Mouse (Mus musculus) heart, embryonic 13.5 days (tissue): ENCODE measurements at regions not wholly inside any gene's neighbourhood (a gene's known extent, or its start where the extent isn't known, plus 50 kb on each side); places are given as distances from the start of the nearest gene placed in this dataset.

Experiments
- ATAC-seq: fragments of 200-750 bp; cut with Nextera tagmentation; 2 replicates; pipeline ENCODE4 v1.8.0; 2017; ENCODE audit warnings: moderate TSS enrichment; ENCODE audit not compliant: insufficient number of reproducible peaks, low FRiP score, low TSS enrichment; ENCODE audit errors: extremely low read depth
- H3K27ac ChIP-seq: fragments of 300-500 bp; sonication (generic); replicated peaks from 2 replicates; pipeline ENCODE4 v1.5.1; 2015; ENCODE audit warnings: moderate library complexity, mild to moderate bottlenecking, inconsistent platforms
- H3K27me3 ChIP-seq: fragments of 300-500 bp; sonication (generic); replicated peaks from 2 replicates; pipeline ENCODE4 v1.6.1; 2015; ENCODE audit warnings: mild to moderate bottlenecking, inconsistent platforms
- H3K36me3 ChIP-seq: fragments of 300-500 bp; sonication (generic); 2 replicates; pipeline ENCODE4 v1.6.1; 2015; ENCODE audit warnings: mild to moderate bottlenecking, inconsistent platforms
- H3K4me1 ChIP-seq: fragments of 300-500 bp; sonication (generic); 2 replicates; pipeline ENCODE4 v1.6.1; 2015; ENCODE audit warnings: inconsistent platforms
- H3K4me2 ChIP-seq: fragments of 300-500 bp; sonication (generic); 2 replicates; pipeline ENCODE4 v1.6.1; 2015; ENCODE audit warnings: inconsistent platforms, mild to moderate bottlenecking, moderate library complexity
- H3K4me3 ChIP-seq: fragments of 300-500 bp; sonication (generic); 2 replicates; pipeline ENCODE4 v1.5.1; 2015; ENCODE audit warnings: moderate library complexity, mild to moderate bottlenecking, inconsistent platforms
- H3K9ac ChIP-seq: fragments of 300-500 bp; sonication (generic); 2 replicates; pipeline ENCODE4 v1.6.1; 2015; ENCODE audit warnings: inconsistent platforms, mild to moderate bottlenecking, moderate library complexity
- H3K9me3 ChIP-seq: fragments of 300-500 bp; sonication (generic); 2 replicates; pipeline ENCODE4 v1.6.1; 2016; ENCODE audit warnings: inconsistent platforms
- WGBS: fragments of 180-500 bp; shearing (Covaris S2); methylation state at CpG from one replicate; pipeline ENCODE4 v1.1.7; 2015; ENCODE audit warnings: mixed read lengths; 5-methylcytosine and 5-hydroxymethylcytosine counted together

GRCm38 (mm10) chr3:151001881-151002412 is 435.7 kb upstream of the Adgrl4 start:
- no peaks in the 10 kb centered on the region for H3K27me3 ChIP-seq
- H3K27ac ChIP-seq, result no peak overlapping the region
- WGBS, result 27% methylated on average over 6 of the region's 6 CpGs
- H3K4me2 ChIP-seq, result peak overlapping the region; percentile 31; the same call in 1 of the 2 replicates
- no peaks in the 10 kb centered on the region for H3K9me3 ChIP-seq
- ATAC-seq, result no peak
- H3K36me3 ChIP-seq, result no peaks in the 10 kb centered on the region
- no peak overlapping the region for H3K9ac ChIP-seq
- H3K4me1 ChIP-seq, result 0 out of 2 replicates have a peak, but pooled peaks cover 3% of the 10 kb centered on the region
- no peak overlapping the region for H3K4me3 ChIP-seq

GRCm38 (mm10) chr3:151003524-151003923 is 434.2 kb upstream of the Adgrl4 start:
- Histone ChIP-seq H3K9ac (no peak overlapping the region), H3K9me3 (no peaks in the 10 kb centered on the region), H3K36me3 (no peaks in the 10 kb centered on the region), H3K4me3 (no peak overlapping the region), H3K4me1 (0 out of 2 replicates have a peak, but pooled peaks cover 3% of the 10 kb centered on the region), H3K27me3 (no peaks in the 10 kb centered on the region), H3K27ac (no peak overlapping the region), H3K4me2 (peak overlapping the region; percentile 27; the same call in 1 of the 2 replicates)
- no peak for ATAC-seq
- WGBS, result 53% methylated on average over 3 of the region's 3 CpGs

- Histone ChIP-seq H3K4me3 (no peak overlapping the region), H3K9ac (no peak overlapping the region), H3K9me3 (no peaks in the 10 kb centered on the region), H3K4me1 (0 out of 2 replicates have a peak, but pooled peaks cover 3% of the 10 kb centered on the region), H3K36me3 (no peaks in the 10 kb centered on the region), H3K4me2 (no peak overlapping the region), H3K27ac (no peak overlapping the region), H3K27me3 (no peaks in the 10 kb centered on the region)
- no peak for ATAC-seq
- 73% methylated on average over 6 of the region's 6 CpGs for WGBS
Observed at GRCm38 (mm10) chr3:151003990-151004389, 433.7 kb upstream of the Adgrl4 start.

- Histone ChIP-seq H3K4me1 (no peaks in the 10 kb centered on the region), H3K4me2 (no peak overlapping the region), H3K9me3 (no peaks in the 10 kb centered on the region), H3K9ac (no peak overlapping the region), H3K4me3 (no peak overlapping the region), H3K27ac (no peak overlapping the region), H3K27me3 (no peaks in the 10 kb centered on the region), H3K36me3 (no peaks in the 10 kb centered on the region)
- WGBS, result 43% methylated on average over 3 of the region's 3 CpGs
- ATAC-seq, result no peak
Observed at GRCm38 (mm10) chr3:151020014-151020413, 417.7 kb upstream of the Adgrl4 start.

- H3K27ac ChIP-seq, result no peak overlapping the region
- no peak for ATAC-seq
- H3K9ac ChIP-seq, result no peak overlapping the region
- H3K4me1 ChIP-seq, result no peaks in the 10 kb centered on the region
- WGBS, result 64% methylated on average over 3 of the region's 3 CpGs
- H3K36me3 ChIP-seq, result no peaks in the 10 kb centered on the region
- H3K4me3 ChIP-seq, result no peak overlapping the region
- H3K4me2 ChIP-seq, result no peak overlapping the region
- H3K9me3 ChIP-seq, result no peaks in the 10 kb centered on the region
- no peaks in the 10 kb centered on the region for H3K27me3 ChIP-seq
Observed at GRCm38 (mm10) chr3:151057491-151057890, 380.2 kb upstream of the Adgrl4 start.

GRCm38 (mm10) chr3:151072322-151072721 is 365.4 kb upstream of the Adgrl4 start:
- Histone ChIP-seq H3K4me2 (no peak overlapping the region), H3K36me3 (no peaks in the 10 kb centered on the region), H3K4me1 (no peaks in the 10 kb centered on the region), H3K4me3 (no peak overlapping the region), H3K9ac (no peak overlapping the region), H3K27me3 (no peaks in the 10 kb centered on the region), H3K9me3 (no peaks in the 10 kb centered on the region), H3K27ac (no peak overlapping the region)
- no peak for ATAC-seq

GRCm38 (mm10) chr3:151116831-151117230 is 320.9 kb upstream of the Adgrl4 start:
- ATAC-seq, result no peak
- H3K36me3 ChIP-seq, result no peaks in the 10 kb centered on the region
- no peaks in the 10 kb centered on the region for H3K9me3 ChIP-seq
- H3K4me2 ChIP-seq, result no peak overlapping the region
- H3K9ac ChIP-seq, result no peak overlapping the region
- H3K27me3 ChIP-seq, result no peaks in the 10 kb centered on the region
- H3K27ac ChIP-seq, result no peak overlapping the region
- no peaks in the 10 kb centered on the region for H3K4me1 ChIP-seq
- 70% methylated on average over 3 of the region's 3 CpGs for WGBS
- no peak overlapping the region for H3K4me3 ChIP-seq

GRCm38 (mm10) chr3:151117583-151118041 is 320.1 kb upstream of the Adgrl4 start:
- Histone ChIP-seq H3K27ac (no peak overlapping the region), H3K9ac (no peak overlapping the region), H3K36me3 (no peaks in the 10 kb centered on the region), H3K4me1 (no peaks in the 10 kb centered on the region), H3K4me2 (peak overlapping the region; percentile 11; the same call in 1 of the 2 replicates), H3K9me3 (no peaks in the 10 kb centered on the region), H3K27me3 (no peaks in the 10 kb centered on the region), H3K4me3 (no peak overlapping the region)
- 38% methylated on average over 3 of the region's 3 CpGs for WGBS
- no peak for ATAC-seq

- Histone ChIP-seq H3K9ac (no peak overlapping the region), H3K4me1 (no peaks in the 10 kb centered on the region), H3K9me3 (no peaks in the 10 kb centered on the region), H3K27me3 (no peaks in the 10 kb centered on the region), H3K4me3 (no peak overlapping the region), H3K36me3 (no peaks in the 10 kb centered on the region), H3K27ac (no peak overlapping the region), H3K4me2 (no peak overlapping the region)
- 72% methylated on average over 5 of the region's 5 CpGs for WGBS
- ATAC-seq, result no peak
Observed at GRCm38 (mm10) chr3:151124131-151124530, 313.6 kb upstream of the Adgrl4 start.

GRCm38 (mm10) chr3:151146889-151147288 is 290.8 kb upstream of the Adgrl4 start:
- 64% methylated on average over 2 of the region's 2 CpGs for WGBS

GRCm38 (mm10) chr3:151153340-151153739 is 284.3 kb upstream of the Adgrl4 start:
- no peak overlapping the region for H3K27ac ChIP-seq
- no peaks in the 10 kb centered on the region for H3K9me3 ChIP-seq
- peaks cover 7% of the 10 kb centered on the region; the same call in 1 of the 2 replicates for H3K4me1 ChIP-seq
- no peak overlapping the region for H3K9ac ChIP-seq
- H3K4me3 ChIP-seq, result no peak overlapping the region
- no peak overlapping the region for H3K4me2 ChIP-seq
- no peaks in the 10 kb centered on the region for H3K27me3 ChIP-seq
- no peaks in the 10 kb centered on the region for H3K36me3 ChIP-seq
- WGBS, result 32% methylated on average over 4 of the region's 4 CpGs
- no peak for ATAC-seq

More at GRCm38 (mm10) chr3:151146889-151147288, 290.8 kb upstream of the Adgrl4 start:
- no peaks in the 10 kb centered on the region for H3K36me3 ChIP-seq
- H3K4me3 ChIP-seq, result no peak overlapping the region
- no peak for ATAC-seq
- H3K27ac ChIP-seq, result no peak overlapping the region
- no peaks in the 10 kb centered on the region for H3K9me3 ChIP-seq
- no peak overlapping the region for H3K9ac ChIP-seq
- no peak overlapping the region for H3K4me2 ChIP-seq
- no peaks in the 10 kb centered on the region for H3K27me3 ChIP-seq
- H3K4me1 ChIP-seq, result peaks cover 4% of the 10 kb centered on the region

- no peaks in the 10 kb centered on the region for H3K9me3 ChIP-seq
- H3K4me1 ChIP-seq, result peaks cover 4% of the 10 kb centered on the region; the same call in 1 of the 2 replicates
- no peak overlapping the region for H3K4me3 ChIP-seq
- H3K4me2 ChIP-seq, result no peak overlapping the region
- whole genome bisulfite sequencing, result 81% methylated on average over 1 of the region's 1 CpGs
- no peak overlapping the region for H3K27ac ChIP-seq
- no peak overlapping the region for H3K9ac ChIP-seq
- no peak for ATAC-seq
- H3K27me3 ChIP-seq, result no peaks in the 10 kb centered on the region
- H3K36me3 ChIP-seq, result no peaks in the 10 kb centered on the region
Observed at GRCm38 (mm10) chr3:151160516-151160915, 277.2 kb upstream of the Adgrl4 start.
